Mouse (Mus musculus): ENCODE data around the gene Chdh. TPM values are rescaled to one million over a fixed set of nuclear protein-coding genes. Genes with fewer than 3 reads are reported as not detected.

Gene Chdh
- polyA plus RNA-seq (2014; fragmentation: Nextera tagmentation; extraction: Ambion mirVana): 0.85 and 0.96 TPM in 2 replicates

DNA sequence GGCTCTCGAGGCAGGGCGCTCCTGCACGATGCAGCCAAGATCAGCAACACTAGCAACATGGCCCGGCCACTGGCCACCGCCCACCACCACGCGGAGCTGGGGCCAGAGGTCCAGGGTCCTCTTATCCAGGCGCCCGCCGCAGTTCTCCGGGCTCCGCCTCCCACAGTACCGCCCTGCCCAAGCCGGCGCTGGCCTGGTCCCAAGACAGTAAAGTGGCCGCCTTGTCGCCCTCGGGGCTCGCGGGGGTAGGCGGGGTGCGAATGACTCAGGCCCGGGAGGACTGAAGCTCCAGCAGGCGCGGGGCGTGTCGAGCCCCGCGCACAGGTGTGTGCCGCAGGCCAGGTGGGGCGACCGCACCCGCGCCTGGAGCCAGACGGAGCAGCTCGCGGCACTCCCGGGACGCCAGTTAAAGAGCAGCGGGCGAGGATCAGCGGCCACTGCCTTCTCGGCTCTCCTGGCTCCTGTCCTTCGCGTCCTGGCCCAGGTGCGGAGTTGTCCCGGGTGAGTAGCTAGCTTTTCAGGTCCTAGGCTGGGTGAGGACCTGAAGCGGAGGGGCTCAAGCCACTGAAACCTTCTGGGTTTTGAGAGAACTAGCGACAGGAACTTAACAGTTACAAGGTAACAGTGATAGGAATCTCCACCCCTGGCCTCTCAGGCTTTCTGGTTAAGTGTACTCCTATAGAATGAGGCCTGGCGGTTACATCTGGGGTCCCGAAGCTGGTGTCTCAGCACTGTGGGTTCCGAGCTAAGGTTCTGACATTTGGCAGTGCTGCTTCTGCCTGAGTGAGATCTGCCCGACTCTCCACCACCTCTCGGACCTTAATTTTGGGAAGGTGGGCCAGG lies at the start of gene Chdh, which contains the start of gene Il17rb:
Gene Chdh (plus strand): TSS at position 291 of the 843 bp plus-strand sequence.
Gene Il17rb (minus strand): TSS at position 164 of the 843 bp plus-strand sequence.
- ATAC-seq (ENCODE audit: low read depth): peak; percentile 71
- Histone ChIP-seq H3K9ac (replicated peaks; ENCODE audit: low read depth, low read length) (peak within 1 kb of the TSS; percentile 60), H3K4me3 (ENCODE audit: low read depth, low read length) (peak within 1 kb of the TSS; percentile 44), H3K4me2 (ENCODE audit: low read depth, low read length) (peak within 1 kb of the TSS; percentile 76), H3K9me3 (ENCODE audit: control insufficient read depth, low read length) (no peaks in the 10 kb centered on the region), H3K27ac (ENCODE audit: low read depth, low read length) (no peak within 1 kb of the TSS), H3K36me3 (ENCODE audit: control insufficient read depth, insufficient read depth, low read length) (no peaks in the 10 kb centered on the region), H3K4me1 (ENCODE audit: control insufficient read depth, insufficient read depth, low read length) (peaks cover 5% of the 10 kb centered on the region), H3K27me3 (ENCODE audit: control insufficient read depth, insufficient read depth, low read length) (no peaks in the 10 kb centered on the region)
- WGBS: 10% methylated on average over 54 of the region's 54 CpGs

DNA sequence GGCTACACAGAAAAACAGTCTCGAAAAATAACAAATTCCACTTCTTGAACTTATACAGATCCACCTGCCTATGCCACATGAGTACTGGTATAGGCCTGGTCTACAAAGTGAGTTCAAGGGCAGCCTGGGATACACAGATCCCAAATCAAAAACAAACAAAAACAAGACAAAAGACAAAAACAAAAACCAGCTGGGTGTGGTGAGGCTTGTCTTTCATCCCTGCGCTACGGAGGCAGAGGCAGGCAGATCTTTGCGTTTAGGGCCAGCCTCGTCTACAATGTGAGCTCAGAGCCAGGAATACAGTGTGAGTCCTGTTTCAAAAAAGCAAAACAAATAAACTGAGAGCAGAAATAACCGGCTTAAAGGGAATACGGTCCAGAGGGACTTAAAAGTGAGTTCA lies 41.2 kb upstream of the Chdh start:
- no peak for ATAC-seq (ENCODE audit: low read depth)
- Histone ChIP-seq H3K4me2 (ENCODE audit: low read depth, low read length) (peak overlapping the region; percentile 75), H3K9me3 (ENCODE audit: control insufficient read depth, low read length) (no peaks in the 10 kb centered on the region), H3K4me3 (ENCODE audit: low read depth, low read length) (peak overlapping the region; percentile 84), H3K4me1 (ENCODE audit: control insufficient read depth, insufficient read depth, low read length) (peaks cover 19% of the 10 kb centered on the region), H3K9ac (replicated peaks; ENCODE audit: low read depth, low read length) (peak overlapping the region; percentile 88; the same call in 1 of the 2 replicates), H3K27me3 (ENCODE audit: control insufficient read depth, insufficient read depth, low read length) (no peaks in the 10 kb centered on the region; the same call in 1 of the 2 replicates), H3K27ac (ENCODE audit: low read depth, low read length) (peak overlapping the region; percentile 64), H3K36me3 (ENCODE audit: control insufficient read depth, insufficient read depth, low read length) (peaks cover 10% of the 10 kb centered on the region)
- 66% methylated on average over 7 of the region's 7 CpGs for WGBS

DNA sequence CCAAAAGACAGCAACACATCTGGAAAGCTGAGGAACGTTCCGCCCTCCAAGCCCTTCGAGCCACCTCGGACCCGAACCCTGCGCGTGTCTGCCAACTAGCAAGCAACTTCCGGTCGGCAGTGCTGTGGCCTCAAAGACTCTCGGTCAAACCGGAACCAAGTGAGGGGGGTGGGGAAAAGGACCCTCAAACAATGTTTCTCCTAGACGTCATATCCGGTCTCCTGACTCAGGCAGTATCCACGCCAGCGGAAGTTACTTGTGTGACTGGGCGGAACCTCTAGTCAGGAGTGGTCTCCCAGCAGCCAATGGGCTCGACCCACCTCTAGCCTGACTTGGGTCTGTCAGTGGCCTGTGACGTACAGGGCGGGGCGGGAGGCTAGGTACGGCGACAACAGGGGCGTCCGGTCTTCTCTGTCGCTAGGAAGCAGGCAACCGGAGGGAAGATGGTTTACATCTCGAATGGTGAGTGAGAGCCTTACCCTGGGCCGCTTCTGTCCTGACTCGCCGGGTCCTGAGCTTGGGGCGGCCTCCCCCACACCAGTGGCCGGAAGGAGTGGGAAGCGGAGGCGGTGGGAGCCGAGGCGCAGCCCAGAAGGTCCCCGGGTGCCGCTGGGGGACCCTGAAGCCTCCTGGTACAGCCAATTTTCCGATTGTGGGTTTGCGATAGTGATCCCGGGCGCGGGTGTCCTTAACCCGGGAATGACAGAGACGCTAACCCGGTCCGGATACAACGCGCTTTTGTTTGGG lies 40.6 kb upstream of the Chdh start, which contains the start of gene Selenok:
Gene Selenok (plus strand): TSS at position 234 of the 747 bp plus-strand sequence.
- H3K4me2 ChIP-seq (ENCODE audit: low read depth, low read length): peak within 1 kb of the TSS; percentile 85
- under 1% methylated on average over 49 of the region's 49 CpGs for WGBS
- peak; percentile 100 for ATAC-seq (ENCODE audit: low read depth)
- no peaks in the 10 kb centered on the region for H3K9me3 ChIP-seq (ENCODE audit: control insufficient read depth, low read length)
- H3K27me3 ChIP-seq (ENCODE audit: control insufficient read depth, insufficient read depth, low read length): no peaks in the 10 kb centered on the region; the same call in 1 of the 2 replicates
- H3K4me3 ChIP-seq (ENCODE audit: low read depth, low read length): peak within 1 kb of the TSS; percentile 84
- H3K36me3 ChIP-seq (ENCODE audit: control insufficient read depth, insufficient read depth, low read length): peaks cover 16% of the 10 kb centered on the region
- peaks cover 19% of the 10 kb centered on the region for H3K4me1 ChIP-seq (ENCODE audit: control insufficient read depth, insufficient read depth, low read length)
- peak within 1 kb of the TSS; percentile 88 for H3K9ac ChIP-seq (replicated peaks; ENCODE audit: low read depth, low read length)
- H3K27ac ChIP-seq (ENCODE audit: low read depth, low read length): peak within 1 kb of the TSS; percentile 88

DNA sequence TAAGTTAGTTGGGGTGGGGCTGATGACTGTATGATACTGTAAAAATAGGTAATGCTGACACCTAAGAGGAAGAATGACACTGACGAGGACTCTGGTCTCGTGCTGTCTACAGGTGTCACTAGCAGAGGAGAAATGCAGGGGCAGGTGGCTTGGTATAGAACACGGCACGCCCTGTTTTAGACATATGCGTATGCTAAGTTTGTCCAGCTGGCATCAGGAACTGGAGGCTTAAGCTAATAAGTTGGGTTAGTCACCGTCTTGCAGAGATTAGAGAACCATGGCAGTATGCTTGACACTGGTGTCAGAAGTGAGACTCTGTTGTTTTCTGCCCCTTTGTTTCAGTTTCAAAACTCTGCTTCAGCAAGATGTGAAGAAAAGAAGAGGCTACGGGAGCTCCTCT lies 37.4 kb upstream of the Chdh start:
- Histone ChIP-seq H3K27ac (ENCODE audit: low read depth, low read length) (no peak overlapping the region), H3K27me3 (ENCODE audit: control insufficient read depth, insufficient read depth, low read length) (no peaks in the 10 kb centered on the region; the same call in 1 of the 2 replicates), H3K4me3 (ENCODE audit: low read depth, low read length) (no peak overlapping the region), H3K9me3 (ENCODE audit: control insufficient read depth, low read length) (no peaks in the 10 kb centered on the region), H3K36me3 (ENCODE audit: control insufficient read depth, insufficient read depth, low read length) (peaks cover 31% of the 10 kb centered on the region), H3K9ac (replicated peaks; ENCODE audit: low read depth, low read length) (no peak overlapping the region), H3K4me2 (ENCODE audit: low read depth, low read length) (no peak overlapping the region), H3K4me1 (ENCODE audit: control insufficient read depth, insufficient read depth, low read length) (peaks cover 19% of the 10 kb centered on the region)
- 97% methylated on average over 7 of the region's 7 CpGs for WGBS
- ATAC-seq (ENCODE audit: low read depth): no peak

DNA sequence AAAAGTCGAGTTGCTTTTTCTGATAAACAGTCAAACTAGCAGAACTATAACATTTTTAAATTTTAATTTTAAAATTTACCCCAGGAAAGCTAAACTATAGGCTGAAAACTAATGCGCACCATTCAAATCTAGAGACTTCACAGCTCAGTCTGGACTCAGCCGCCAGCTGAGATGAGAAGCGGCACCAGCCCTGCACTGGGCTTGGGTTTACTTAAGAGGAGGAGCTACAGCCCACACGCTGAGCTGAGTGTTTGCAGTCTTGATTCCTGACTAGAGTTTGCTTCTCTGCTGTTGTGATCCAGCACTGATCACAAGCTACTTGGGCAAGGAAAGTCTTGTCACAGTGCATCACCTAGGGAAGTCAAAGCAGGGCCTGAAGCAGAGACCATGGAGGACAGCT lies 36.8 kb upstream of the Chdh start:
- H3K27me3 ChIP-seq (ENCODE audit: control insufficient read depth, insufficient read depth, low read length): no peaks in the 10 kb centered on the region; the same call in 1 of the 2 replicates
- H3K4me1 ChIP-seq (ENCODE audit: control insufficient read depth, insufficient read depth, low read length): peaks cover 18% of the 10 kb centered on the region
- 89% methylated on average over 5 of the region's 5 CpGs for WGBS
- no peak overlapping the region for H3K9ac ChIP-seq (replicated peaks; ENCODE audit: low read depth, low read length)
- no peak overlapping the region for H3K27ac ChIP-seq (ENCODE audit: low read depth, low read length)
- ATAC-seq (ENCODE audit: low read depth): no peak
- H3K4me3 ChIP-seq (ENCODE audit: low read depth, low read length): no peak overlapping the region
- no peak overlapping the region for H3K4me2 ChIP-seq (ENCODE audit: low read depth, low read length)
- peaks cover 31% of the 10 kb centered on the region for H3K36me3 ChIP-seq (ENCODE audit: control insufficient read depth, insufficient read depth, low read length)
- H3K9me3 ChIP-seq (ENCODE audit: control insufficient read depth, low read length): no peaks in the 10 kb centered on the region

DNA sequence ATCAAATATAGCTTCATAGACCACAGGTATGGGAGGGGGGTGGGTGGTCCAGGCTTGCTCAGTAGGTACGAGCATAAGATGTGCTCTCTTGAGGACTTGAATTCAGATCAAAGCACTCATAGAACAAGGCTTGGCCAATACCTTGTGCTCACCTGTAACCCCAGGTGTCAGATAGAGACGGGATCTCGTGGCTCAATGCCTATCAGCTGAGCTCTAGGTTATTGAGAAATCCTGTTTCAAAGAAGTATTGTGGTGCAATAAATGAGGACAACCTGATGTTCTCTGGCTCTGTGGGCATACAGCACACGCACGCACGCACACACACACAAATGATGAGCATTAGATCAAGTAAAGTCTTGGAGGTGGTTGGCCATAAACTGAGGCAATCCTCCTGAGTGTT lies 31.9 kb upstream of the Chdh start:
- Histone ChIP-seq H3K4me3 (ENCODE audit: low read depth, low read length) (no peak overlapping the region), H3K9me3 (ENCODE audit: control insufficient read depth, low read length) (no peaks in the 10 kb centered on the region), H3K4me2 (ENCODE audit: low read depth, low read length) (no peak overlapping the region), H3K27me3 (ENCODE audit: control insufficient read depth, insufficient read depth, low read length) (no peaks in the 10 kb centered on the region), H3K36me3 (ENCODE audit: control insufficient read depth, insufficient read depth, low read length) (peaks cover 36% of the 10 kb centered on the region), H3K4me1 (ENCODE audit: control insufficient read depth, insufficient read depth, low read length) (peaks cover 10% of the 10 kb centered on the region), H3K27ac (ENCODE audit: low read depth, low read length) (no peak overlapping the region), H3K9ac (replicated peaks; ENCODE audit: low read depth, low read length) (no peak overlapping the region)
- ATAC-seq (ENCODE audit: low read depth): no peak
- 98% methylated on average over 6 of the region's 6 CpGs for WGBS

DNA sequence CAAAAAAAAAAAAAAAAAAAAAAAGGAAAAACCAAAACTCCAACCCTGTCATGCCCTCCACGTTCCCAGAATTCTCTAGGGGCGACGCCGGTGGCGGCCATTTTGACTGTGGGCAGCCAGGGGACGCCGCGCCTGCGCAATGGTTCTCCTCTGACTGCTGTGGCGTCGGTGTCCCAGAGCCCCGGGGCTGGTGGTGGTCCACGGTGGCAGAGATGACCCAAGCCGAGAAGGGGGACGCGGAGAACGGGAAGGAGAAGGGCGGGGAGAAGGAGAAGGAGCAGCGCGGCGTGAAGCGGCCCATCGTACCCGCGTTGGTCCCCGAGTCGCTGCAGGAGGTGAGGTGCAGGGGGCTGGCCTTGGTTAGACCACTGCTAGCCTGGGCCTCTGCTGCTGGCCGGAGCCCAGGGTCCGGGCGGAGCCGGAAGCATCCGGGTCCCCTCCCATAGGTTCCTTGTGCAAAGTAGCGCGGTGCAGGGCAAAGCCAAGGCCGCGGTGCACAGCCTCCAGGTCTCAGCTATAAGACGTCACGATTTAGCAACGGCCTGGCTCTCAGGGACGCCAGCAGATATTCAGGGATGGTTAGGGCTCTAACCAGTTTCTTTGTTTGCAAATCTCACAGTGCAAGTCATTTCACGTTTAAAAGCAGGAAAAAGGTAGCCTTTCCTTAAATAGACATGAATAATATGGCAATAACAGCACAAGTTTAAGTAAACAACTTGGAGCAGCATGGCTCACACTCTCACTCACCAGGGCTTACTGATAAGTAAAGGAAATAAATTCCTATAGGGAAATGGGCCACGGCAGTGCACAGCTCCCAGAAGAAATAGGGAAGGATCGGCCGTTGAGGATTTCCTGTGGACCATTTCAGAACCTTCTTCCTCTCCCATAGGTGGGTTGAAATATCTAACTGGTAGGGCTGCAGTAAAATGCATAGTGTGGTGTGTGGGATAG lies 30.3 kb upstream of the Chdh start, which contains the start of gene Actr8:
Gene Actr8 (plus strand): TSS at position 84 of the 951 bp plus-strand sequence.
- peak within 1 kb of the TSS; percentile 57 for H3K4me2 ChIP-seq (ENCODE audit: low read depth, low read length)
- peak within 1 kb of the TSS; percentile 74 for H3K4me3 ChIP-seq (ENCODE audit: low read depth, low read length)
- peaks cover 40% of the 10 kb centered on the region for H3K36me3 ChIP-seq (ENCODE audit: control insufficient read depth, insufficient read depth, low read length)
- H3K27ac ChIP-seq (ENCODE audit: low read depth, low read length): peak within 1 kb of the TSS; percentile 93
- no peaks in the 10 kb centered on the region for H3K9me3 ChIP-seq (ENCODE audit: control insufficient read depth, low read length)
- 3% methylated on average over 44 of the region's 44 CpGs for WGBS
- peaks cover 10% of the 10 kb centered on the region for H3K4me1 ChIP-seq (ENCODE audit: control insufficient read depth, insufficient read depth, low read length)
- H3K9ac ChIP-seq (replicated peaks; ENCODE audit: low read depth, low read length): peak within 1 kb of the TSS; percentile 89
- H3K27me3 ChIP-seq (ENCODE audit: control insufficient read depth, insufficient read depth, low read length): no peaks in the 10 kb centered on the region
- peak; percentile 95 for ATAC-seq (ENCODE audit: low read depth)

Measured in neural tube, embryonic 14.5 days (tissue).